Mouse (Mus musculus): ENCODE results near the gene N4bp3. TPM values are rescaled to one million over a fixed set of nuclear protein-coding genes. Genes with fewer than 3 reads are reported as not detected.
"Not testable (repeated sequence)": the region's sequence is repeated elsewhere in the genome, so short reads cannot be mapped to it uniquely, and the experiment has no call there.

N4bp3 gene
- 9.5 and 10.5 TPM in 2 replicates for polyA plus RNA-seq (2016; fragmentation: Nextera tagmentation; extraction: Ambion mirVana)

GRCm38 (mm10) chr11:51650691-51651515, at the start of gene N4bp3, which contains the start of gene D930048N14Rik:
Gene N4bp3 (minus strand): TSS chr11:51650842.
Gene D930048N14Rik (plus strand): TSS chr11:51650954.
- Histone ChIP-seq H3K4me1 (peaks cover 31% of the 10 kb centered on the region), H3K4me2 (peak within 1 kb of the TSS; percentile 85)
- 1% methylated on average over 59 of the region's 70 CpGs for WGBS

DNA sequence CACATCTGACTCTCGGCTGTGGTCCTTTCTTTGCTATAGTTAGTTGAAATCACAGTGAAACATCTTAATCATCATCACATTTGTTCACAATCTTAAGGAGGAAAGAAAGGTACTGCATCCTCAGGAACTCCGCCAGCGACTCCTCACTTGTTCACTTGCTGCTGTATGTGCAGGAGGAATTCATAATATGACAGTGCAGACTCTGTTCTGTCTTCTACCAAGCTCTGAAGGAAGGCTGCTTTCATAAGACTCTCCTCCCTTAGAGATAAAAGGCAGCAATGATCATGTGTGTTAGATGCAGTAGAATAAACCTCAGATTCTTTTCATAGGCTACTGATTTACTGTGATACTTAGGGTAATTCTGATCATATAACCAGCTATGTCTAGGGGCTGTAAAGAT, 44.3 kb upstream of the N4bp3 start:
- no peak overlapping the region for H3K9ac ChIP-seq
- no peak overlapping the region for H3K4me3 ChIP-seq (replicated peaks)
- peaks cover 35% of the 10 kb centered on the region for H3K36me3 ChIP-seq (replicated peaks)
- no peaks in the 10 kb centered on the region for H3K4me1 ChIP-seq
- no peak overlapping the region for H3K4me2 ChIP-seq
- no peaks in the 10 kb centered on the region for H3K9me3 ChIP-seq
- ATAC-seq (ENCODE audit: low FRiP score), result no peak
- WGBS, result 99% methylated on average over 3 of the region's 3 CpGs
- no peak overlapping the region for H3K27ac ChIP-seq
- 0 out of 2 replicates have a peak, but pooled peaks cover 3% of the 10 kb centered on the region for H3K27me3 ChIP-seq

More at GRCm38 (mm10) chr11:51650691-51651515, at the start of gene N4bp3, which contains the start of gene D930048N14Rik:
- H3K27ac ChIP-seq, result no peak within 1 kb of the TSS
- peak within 1 kb of the TSS; percentile 68 for H3K9ac ChIP-seq
- no peaks in the 10 kb centered on the region for H3K36me3 ChIP-seq (replicated peaks)
- H3K27me3 ChIP-seq, result peaks cover 34% of the 10 kb centered on the region
- peak within 1 kb of the TSS; percentile 55 for H3K4me3 ChIP-seq (replicated peaks)
- no peaks in the 10 kb centered on the region for H3K9me3 ChIP-seq
- peak; percentile 82 for ATAC-seq (ENCODE audit: low FRiP score)

DNA sequence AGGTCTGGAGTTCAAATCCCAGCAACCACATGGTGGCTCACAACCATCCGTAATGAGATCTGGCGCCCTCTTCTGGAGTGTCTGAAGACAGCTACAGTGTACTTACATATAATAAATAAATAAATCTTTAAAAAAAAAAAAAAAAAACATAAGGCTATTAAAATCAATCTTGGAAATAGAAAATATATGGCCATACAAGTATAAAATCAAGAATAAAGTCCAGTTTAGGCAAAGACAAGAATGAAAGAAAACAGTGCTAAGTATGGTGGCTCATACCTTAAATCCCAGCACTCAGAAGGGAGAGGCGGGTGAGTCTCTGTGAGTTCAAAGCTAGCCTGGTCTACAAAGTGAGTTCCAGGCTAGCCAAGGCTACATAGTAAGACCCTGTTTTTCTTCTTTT, 40.0 kb upstream of the N4bp3 start:
- not testable (repeated sequence) for H3K4me2 ChIP-seq; H3K9ac ChIP-seq; H3K27ac ChIP-seq; H3K27me3 ChIP-seq; H3K36me3 ChIP-seq (replicated peaks); H3K9me3 ChIP-seq; H3K4me3 ChIP-seq (replicated peaks); H3K4me1 ChIP-seq; ATAC-seq (ENCODE audit: low FRiP score)
- WGBS, result 88% methylated on average over 2 of the region's 3 CpGs

GRCm38 (mm10) chr11:51689343-51689742, 38.7 kb upstream of the N4bp3 start:
- peaks cover 10% of the 10 kb centered on the region for H3K36me3 ChIP-seq (replicated peaks)
- WGBS, result 24% methylated on average over 6 of the region's 6 CpGs
- H3K4me3 ChIP-seq (replicated peaks), result peak overlapping the region; percentile 53
- peaks cover 6% of the 10 kb centered on the region for H3K4me1 ChIP-seq
- H3K9ac ChIP-seq, result peak overlapping the region; percentile 36; the same call in 1 of the 2 replicates
- no peaks in the 10 kb centered on the region for H3K9me3 ChIP-seq
- H3K27ac ChIP-seq, result peak overlapping the region; percentile 98
- H3K27me3 ChIP-seq, result 0 out of 2 replicates have a peak, but pooled peaks cover 3% of the 10 kb centered on the region
- peak overlapping the region; percentile 62 for H3K4me2 ChIP-seq
- no peak for ATAC-seq (ENCODE audit: low FRiP score)

DNA sequence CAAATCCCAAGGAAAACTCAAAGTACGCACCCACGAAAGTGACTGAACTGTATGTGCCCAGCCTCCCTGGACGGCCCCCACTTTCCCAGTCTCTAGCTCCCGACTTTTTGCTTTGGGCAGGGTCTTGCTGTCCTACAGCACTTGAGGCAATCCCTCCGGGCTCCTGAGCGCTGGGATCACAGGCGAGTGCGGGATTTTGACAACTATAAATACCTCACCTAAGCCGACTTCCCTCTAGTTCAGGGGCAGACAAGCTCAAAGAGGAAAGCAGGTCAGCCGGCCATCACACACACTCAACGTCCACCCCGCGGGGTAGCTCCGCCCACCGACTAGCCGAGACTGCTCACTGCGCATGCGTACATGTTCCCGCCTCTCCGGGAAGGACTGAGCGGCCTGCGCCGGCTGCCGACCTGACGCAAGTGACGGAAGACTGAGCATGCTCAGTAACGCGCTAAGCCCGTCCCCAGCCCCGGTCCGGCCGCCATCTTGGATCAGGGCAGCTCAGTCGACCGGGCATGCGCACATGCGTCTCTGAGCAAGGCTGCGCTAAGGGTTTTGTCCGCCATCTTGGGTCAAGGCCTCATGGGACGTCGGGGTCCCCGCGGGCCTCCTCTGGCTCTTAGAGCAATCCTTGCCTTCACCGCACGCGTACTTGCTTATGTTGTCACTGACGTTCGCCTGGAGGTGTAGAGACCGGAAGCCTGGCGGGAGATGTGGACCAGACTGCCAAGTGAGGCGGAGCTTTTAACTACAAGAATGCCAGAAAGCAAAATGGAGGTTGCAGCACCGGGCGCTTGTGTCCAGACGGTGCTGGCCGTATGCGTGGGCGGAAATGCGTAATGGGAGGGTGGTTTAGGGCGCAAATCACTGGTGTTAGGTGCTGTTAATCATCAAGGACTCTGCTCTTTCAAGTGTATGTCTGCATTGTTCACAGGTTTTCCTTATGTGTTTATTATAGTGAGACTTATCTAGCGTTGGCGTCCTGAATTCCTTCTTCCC, 38.0 kb upstream of the N4bp3 start, which contains the start of gene 0610009B22Rik:
Gene 0610009B22Rik (minus strand): TSS at position 545 of the 999 bp plus-strand sequence.
- H3K9me3 ChIP-seq, result no peaks in the 10 kb centered on the region
- ATAC-seq (ENCODE audit: low FRiP score), result peak; percentile 100
- H3K9ac ChIP-seq, result peak within 1 kb of the TSS; percentile 76
- peaks cover 6% of the 10 kb centered on the region for H3K4me1 ChIP-seq
- 0 out of 2 replicates have a peak, but pooled peaks cover 3% of the 10 kb centered on the region for H3K27me3 ChIP-seq
- under 1% methylated on average over 60 of the region's 60 CpGs for WGBS
- H3K4me2 ChIP-seq, result peak within 1 kb of the TSS; percentile 62
- H3K36me3 ChIP-seq (replicated peaks), result peaks cover 10% of the 10 kb centered on the region
- H3K4me3 ChIP-seq (replicated peaks), result peak within 1 kb of the TSS; percentile 53
- peak within 1 kb of the TSS; percentile 98 for H3K27ac ChIP-seq

DNA sequence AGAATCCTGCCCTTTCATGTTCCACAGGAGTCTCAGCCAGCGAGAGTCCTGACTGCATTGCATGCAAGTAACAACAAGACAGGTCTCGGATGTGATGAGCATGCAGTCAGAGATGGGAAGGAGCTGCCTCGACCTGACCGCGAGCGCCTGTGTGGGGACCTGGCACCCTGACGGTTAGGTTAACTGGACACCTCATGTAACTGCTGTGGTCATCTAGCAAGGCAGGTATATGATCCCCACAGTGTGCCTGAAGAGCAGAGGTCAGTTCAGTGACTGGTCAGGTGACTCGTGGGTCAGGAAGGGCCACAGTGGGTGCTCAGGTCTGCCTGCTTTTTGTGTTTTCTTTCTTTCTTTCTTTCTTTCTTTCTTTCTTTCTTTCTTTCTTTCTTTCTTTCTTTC, 31.3 kb upstream of the N4bp3 start:
- no peaks in the 10 kb centered on the region for H3K9me3 ChIP-seq
- H3K27me3 ChIP-seq, result no peaks in the 10 kb centered on the region
- peaks cover 10% of the 10 kb centered on the region for H3K36me3 ChIP-seq (replicated peaks)
- no peak for ATAC-seq (ENCODE audit: low FRiP score)
- no peak overlapping the region for H3K9ac ChIP-seq
- no peak overlapping the region for H3K4me3 ChIP-seq (replicated peaks)
- 51% methylated on average over 8 of the region's 8 CpGs for WGBS
- H3K4me2 ChIP-seq, result no peak overlapping the region
- 0 out of 2 replicates have a peak, but pooled peaks cover 6% of the 10 kb centered on the region for H3K4me1 ChIP-seq
- H3K27ac ChIP-seq, result no peak overlapping the region

GRCm38 (mm10) chr11:51681324-51681975, 30.8 kb upstream of the N4bp3 start:
- Histone ChIP-seq H3K4me1 (0 out of 2 replicates have a peak, but pooled peaks cover 6% of the 10 kb centered on the region), H3K27ac (no peak overlapping the region), H3K4me2 (no peak overlapping the region), H3K9ac (no peak overlapping the region), H3K27me3 (no peaks in the 10 kb centered on the region), H3K4me3 (replicated peaks) (no peak overlapping the region), H3K9me3 (no peaks in the 10 kb centered on the region), H3K36me3 (replicated peaks) (peaks cover 10% of the 10 kb centered on the region)
- no peak for ATAC-seq (ENCODE audit: low FRiP score)
- WGBS, result 33% methylated on average over 13 of the region's 13 CpGs

- H3K4me2 ChIP-seq, result no peak overlapping the region
- H3K9ac ChIP-seq, result no peak overlapping the region
- H3K27me3 ChIP-seq, result no peaks in the 10 kb centered on the region
- no peaks in the 10 kb centered on the region for H3K9me3 ChIP-seq
- H3K4me1 ChIP-seq, result 0 out of 2 replicates have a peak, but pooled peaks cover 6% of the 10 kb centered on the region
- no peak overlapping the region for H3K4me3 ChIP-seq (replicated peaks)
- no peaks in the 10 kb centered on the region for H3K36me3 ChIP-seq (replicated peaks)
- no peak for ATAC-seq (ENCODE audit: low FRiP score)
- no peak overlapping the region for H3K27ac ChIP-seq
- 76% methylated on average over 3 of the region's 3 CpGs for WGBS
Observed at GRCm38 (mm10) chr11:51679466-51679865, 28.8 kb upstream of the N4bp3 start.

- WGBS, result 79% methylated on average over 6 of the region's 6 CpGs
- ATAC-seq (ENCODE audit: low FRiP score), result no peak
- H3K27me3 ChIP-seq, result no peaks in the 10 kb centered on the region
- H3K4me3 ChIP-seq (replicated peaks), result no peak overlapping the region
- no peaks in the 10 kb centered on the region for H3K36me3 ChIP-seq (replicated peaks)
- H3K9me3 ChIP-seq, result no peaks in the 10 kb centered on the region
- no peak overlapping the region for H3K27ac ChIP-seq
- 0 out of 2 replicates have a peak, but pooled peaks cover 6% of the 10 kb centered on the region for H3K4me1 ChIP-seq
- H3K4me2 ChIP-seq, result no peak overlapping the region
- 0 out of 2 replicates have a peak overlapping the region, but pooled peaks have one; percentile 17 for H3K9ac ChIP-seq
Observed at GRCm38 (mm10) chr11:51677737-51678418, 27.2 kb upstream of the N4bp3 start.

- no peak overlapping the region for H3K9ac ChIP-seq
- 78% methylated on average over 5 of the region's 5 CpGs for WGBS
- H3K27me3 ChIP-seq, result no peaks in the 10 kb centered on the region
- no peaks in the 10 kb centered on the region for H3K9me3 ChIP-seq
- no peak overlapping the region for H3K4me2 ChIP-seq
- no peaks in the 10 kb centered on the region for H3K36me3 ChIP-seq (replicated peaks)
- ATAC-seq (ENCODE audit: low FRiP score), result no peak
- no peaks in the 10 kb centered on the region for H3K4me1 ChIP-seq
- no peak overlapping the region for H3K27ac ChIP-seq
- H3K4me3 ChIP-seq (replicated peaks), result no peak overlapping the region
Observed at GRCm38 (mm10) chr11:51675386-51675785, 24.7 kb upstream of the N4bp3 start.

DNA sequence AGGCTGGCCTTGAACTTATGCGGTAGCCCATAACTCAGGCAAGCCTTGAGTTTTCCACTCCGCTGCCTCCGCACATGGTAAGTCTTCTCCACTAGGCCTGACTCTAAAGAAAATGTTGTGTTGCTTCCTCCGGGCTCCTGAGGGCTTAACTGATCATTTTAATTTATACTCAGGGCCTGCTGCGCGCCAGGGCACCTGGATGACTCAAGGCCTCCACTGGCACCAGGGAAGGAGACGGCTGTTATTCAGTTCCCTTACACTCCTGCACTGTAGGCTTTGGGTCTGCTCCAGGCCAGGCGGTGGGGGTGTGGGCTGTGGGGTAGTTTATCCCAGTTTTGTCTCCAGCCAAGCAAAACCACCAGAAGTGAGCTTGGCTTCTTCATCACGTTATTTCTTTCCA, 22.6 kb upstream of the N4bp3 start:
- no peak for ATAC-seq (ENCODE audit: low FRiP score)
- 82% methylated on average over 9 of the region's 9 CpGs for WGBS
- no peak overlapping the region for H3K4me3 ChIP-seq (replicated peaks)
- no peaks in the 10 kb centered on the region for H3K9me3 ChIP-seq
- H3K9ac ChIP-seq, result no peak overlapping the region
- no peak overlapping the region for H3K4me2 ChIP-seq
- H3K4me1 ChIP-seq, result no peaks in the 10 kb centered on the region
- H3K27me3 ChIP-seq, result no peaks in the 10 kb centered on the region
- H3K27ac ChIP-seq, result no peak overlapping the region
- no peaks in the 10 kb centered on the region for H3K36me3 ChIP-seq (replicated peaks)
